Mouse (Mus musculus) intestine, postnatal 0 days (tissue): ENCODE measurements around the gene Abcb4. TPM values are rescaled to one million over a fixed set of nuclear protein-coding genes. Genes with fewer than 3 reads are reported as not detected.

Source experiments
- polyA plus RNA-seq: library from polyadenylated mRNA; unstranded; fragments of >200 nt; fragmentation: Nextera tagmentation; extraction: Ambion mirVana; gene quantifications from 2 replicates; pipeline ENCODE4 v1.2.1, GENCODE M21; 2015

The Abcb4 gene
- polyA plus RNA-seq, 1 experiment from 2014 or later: 0.23 TPM

Other genes with a start within 250 kb of the Abcb4 start
- gene Abcb1a, start 233.6 kb upstream of the Abcb4 start, polyA plus RNA-seq: 22.0 and 23.2 TPM in 2 replicates
- gene Abcb1b, start 95.6 kb upstream of the Abcb4 start, polyA plus RNA-seq: 1.1 and 1.8 TPM in 2 replicates
- 133 and 135 TPM in 2 replicates for gene Crot, start 103.6 kb downstream of the Abcb4 start, polyA plus RNA-seq
- 116 and 117 TPM in 2 replicates for gene Tmem243, start 207.0 kb downstream of the Abcb4 start, polyA plus RNA-seq